Mouse (Mus musculus) frontal cortex, postnatal 36 days (tissue): ENCODE measurements around the gene Cpne2.

Experiments
- DNase-seq, 2 experiments: peaks; one replicate each; pipeline ENCODE4 v3.0.0; 2022; ENCODE audit warnings: low spot score in 2 of 2

Gene Cpne2

DNA sequence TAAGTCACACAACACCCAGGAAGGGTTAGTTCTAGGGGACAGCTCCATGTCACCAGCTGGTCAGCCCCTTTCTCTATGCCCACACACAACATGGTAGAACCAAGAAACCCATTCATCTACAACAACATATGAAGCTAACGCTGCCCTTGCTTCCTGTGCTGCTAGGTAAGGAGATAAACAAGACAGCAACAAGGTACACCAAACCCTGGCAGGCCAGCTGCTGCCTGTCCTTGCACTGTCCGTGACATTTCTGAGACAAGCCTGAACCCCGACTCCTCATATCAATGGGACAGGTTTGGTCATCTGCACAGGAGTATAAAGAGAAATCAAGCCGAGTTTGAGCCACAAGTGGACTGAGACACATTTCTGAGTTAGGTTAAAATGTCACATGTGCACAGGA is 42.4 kb downstream of the Cpne2 start:
- DNase-seq = no peak

DNA sequence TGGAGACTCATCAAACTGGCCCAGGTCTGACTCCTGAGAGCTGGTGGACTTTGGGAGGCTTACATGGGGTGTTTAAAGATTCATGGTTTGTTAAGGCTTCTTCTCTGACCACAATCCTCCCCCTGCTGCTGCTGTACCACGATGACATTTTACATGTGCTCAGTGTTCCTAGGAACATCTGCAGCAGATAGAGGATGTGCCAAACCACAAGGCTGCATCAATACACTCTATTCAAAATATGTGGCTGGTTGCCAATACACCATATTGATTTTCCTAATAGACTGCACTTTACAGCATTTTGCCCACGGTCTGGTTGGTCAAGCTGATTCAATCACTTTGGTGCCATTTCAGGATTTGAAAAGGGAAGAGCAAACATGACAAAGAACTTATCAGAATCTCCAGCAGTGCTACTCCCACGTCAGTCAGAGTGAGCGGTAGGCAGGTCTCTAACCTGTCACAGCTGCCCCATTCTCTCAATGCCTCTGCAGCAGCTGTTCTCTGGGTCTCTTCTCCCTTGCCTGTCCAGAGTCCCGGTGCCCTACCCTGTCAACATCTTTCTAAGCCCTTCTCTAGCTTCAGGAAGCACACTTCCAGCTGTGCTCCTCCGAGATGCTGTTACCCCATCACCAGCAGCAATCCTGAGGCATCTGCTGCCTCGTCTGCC is 49.2 kb downstream of the Cpne2 start:
- no peak for DNase-seq

- DNase-seq = no peak
Measured at GRCm38 (mm10) chr8:94582569-94582968, 49.8 kb downstream of the Cpne2 start.

DNA sequence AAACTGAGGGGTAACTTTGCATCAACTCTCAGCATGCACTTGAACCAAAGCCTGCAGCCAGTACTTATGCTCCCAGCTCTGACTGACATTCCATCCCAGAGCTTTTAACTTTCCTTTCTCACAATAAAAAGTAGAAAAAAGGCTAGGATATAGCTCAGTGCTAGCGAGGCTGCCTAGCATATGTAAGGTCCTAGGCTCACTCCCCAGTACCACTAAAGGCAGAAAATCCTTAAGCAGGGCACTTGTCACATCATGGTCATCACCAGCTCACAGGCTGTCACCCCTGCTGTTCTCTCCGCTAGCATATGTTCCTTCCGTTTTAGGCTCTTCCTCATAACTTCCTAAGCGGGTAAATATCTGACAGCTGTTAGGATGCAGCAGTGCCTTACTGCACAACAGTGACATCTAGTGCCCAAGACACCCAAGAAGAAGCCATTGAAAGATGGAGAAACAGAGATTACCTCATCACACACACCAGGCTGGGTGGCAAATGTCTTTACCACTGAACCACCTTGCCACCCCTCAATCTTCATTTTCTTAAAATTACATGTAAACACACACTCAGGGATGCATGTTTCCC is 51.5 kb downstream of the Cpne2 start:
- DNase-seq = peak; percentile 27 to 77

GRCm38 (mm10) chr8:94591691-94592090 is 58.9 kb downstream of the Cpne2 start:
- no peak for DNase-seq

- DNase-seq = no peak
Measured at GRCm38 (mm10) chr8:94594211-94594610, 61.4 kb downstream of the Cpne2 start.

GRCm38 (mm10) chr8:94600478-94600877 is 67.7 kb downstream of the Cpne2 start:
- no peak for DNase-seq

GRCm38 (mm10) chr8:94601034-94601606 is 68.3 kb downstream of the Cpne2 start:
- peak in 1 of 2 experiments; percentile 32 for DNase-seq

GRCm38 (mm10) chr8:94601607-94602385 is 69.0 kb downstream of the Cpne2 start, which contains the start of the genes Rspry1 and Fam192a:
Gene Rspry1 (plus strand): TSS chr8:94601937.
Gene Fam192a (minus strand): TSS chr8:94601997.
- peak; percentile 100 for DNase-seq

DNA sequence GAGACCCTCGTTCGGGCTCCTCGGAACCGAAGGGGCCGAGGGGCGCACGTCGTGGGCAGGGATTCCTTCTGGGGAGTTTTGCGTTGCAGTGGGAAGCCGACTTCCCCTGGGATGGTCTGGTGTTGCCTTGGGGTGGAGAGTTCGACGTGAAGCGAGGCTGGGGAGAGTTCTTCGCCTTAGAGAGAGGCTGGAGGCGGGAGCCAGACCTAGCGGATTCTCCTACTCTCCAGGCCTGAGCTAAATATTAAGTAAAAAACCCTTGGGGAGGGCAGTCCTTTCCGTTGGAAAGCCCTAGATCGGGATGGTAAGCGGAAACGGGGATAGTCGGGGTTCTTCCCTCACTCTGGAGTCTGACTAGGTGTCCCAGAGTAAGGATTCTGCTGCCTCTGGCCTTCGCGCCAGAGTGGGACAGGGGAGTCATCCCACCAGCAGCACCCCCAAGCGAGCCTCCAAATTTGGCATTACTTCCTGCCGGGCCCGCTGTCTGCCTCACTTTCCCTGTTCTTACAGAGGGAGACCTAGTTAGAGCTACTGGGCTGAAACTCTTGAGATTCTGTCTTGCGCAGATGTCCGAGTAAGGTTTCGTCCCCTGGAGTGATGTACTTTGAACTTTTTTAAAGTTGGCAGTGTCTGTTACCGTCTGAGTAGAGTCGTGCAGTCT is 69.8 kb downstream of the Cpne2 start:
- peak in 1 of 2 experiments; percentile 13 for DNase-seq

GRCm38 (mm10) chr8:94604030-94604429 is 71.2 kb downstream of the Cpne2 start:
- no peak for DNase-seq

DNA sequence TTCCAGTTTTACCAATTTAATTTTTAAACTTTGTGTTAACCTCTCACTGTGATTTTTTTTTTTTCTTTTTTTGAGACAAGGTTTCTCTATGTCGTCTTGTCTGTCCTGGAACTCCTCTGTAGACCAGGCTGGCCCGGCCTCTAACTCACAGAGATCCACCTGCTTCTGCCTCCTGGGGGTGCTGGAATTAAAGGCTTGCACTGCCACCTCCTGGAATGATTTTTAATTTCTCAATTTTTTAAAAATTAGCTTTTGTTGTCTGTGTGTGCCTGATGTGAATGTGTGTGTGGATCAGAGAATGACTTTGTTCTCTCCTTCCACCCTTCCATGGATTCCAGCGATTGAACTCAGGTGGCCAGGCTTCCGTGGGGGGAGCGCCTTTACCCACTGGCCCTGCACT is 74.3 kb downstream of the Cpne2 start:
- DNase-seq = no peak
